Mouse (Mus musculus) midbrain, embryonic 13.5 days (tissue): Measurements from ENCODE around the gene Zbtb8b. TPM values are rescaled to one million over a fixed set of nuclear protein-coding genes. Genes with fewer than 3 reads are reported as not detected.

Experiments
- ATAC-seq: fragments of 200-750 bp; cut with Nextera tagmentation; 2 replicates; pipeline ENCODE4 v1.8.0; 2017; ENCODE audit warnings: mild to moderate bottlenecking, moderate TSS enrichment, moderate library complexity
- H3K27ac ChIP-seq: fragments of 300-500 bp; sonication (generic); 2 replicates; pipeline ENCODE4 v1.5.1; 2015; ENCODE audit warnings: inconsistent platforms, mild to moderate bottlenecking, moderate library complexity
- H3K27me3 ChIP-seq: fragments of 300-500 bp; sonication (generic); 2 replicates; pipeline ENCODE4 v1.6.1; 2015; ENCODE audit warnings: mild to moderate bottlenecking, inconsistent platforms
- H3K36me3 ChIP-seq: fragments of 300-500 bp; sonication (generic); 2 replicates; pipeline ENCODE4 v1.6.1; 2015; ENCODE audit warnings: mild to moderate bottlenecking, inconsistent platforms
- H3K4me1 ChIP-seq: fragments of 300-500 bp; sonication (generic); replicated peaks from 2 replicates; pipeline ENCODE4 v1.6.1; 2015; ENCODE audit warnings: inconsistent platforms
- H3K4me2 ChIP-seq: fragments of 300-500 bp; sonication (generic); replicated peaks from 2 replicates; pipeline ENCODE4 v1.6.1; 2015; ENCODE audit warnings: moderate library complexity, mild to moderate bottlenecking, inconsistent platforms
- H3K4me3 ChIP-seq: fragments of 300-500 bp; sonication (generic); replicated peaks from 2 replicates; pipeline ENCODE4 v1.5.1; 2015; ENCODE audit warnings: mild to moderate bottlenecking, inconsistent platforms
- H3K9ac ChIP-seq: fragments of 300-500 bp; sonication (generic); replicated peaks from 2 replicates; pipeline ENCODE4 v1.6.1; 2015; ENCODE audit warnings: mild to moderate bottlenecking, inconsistent platforms
- H3K9me3 ChIP-seq: fragments of 300-500 bp; sonication (generic); 2 replicates; pipeline ENCODE4 v1.6.1; 2016; ENCODE audit warnings: mild to moderate bottlenecking, inconsistent platforms
- WGBS: fragments of 180-500 bp; shearing (Covaris S2); methylation state at CpG from one replicate; pipeline ENCODE4 v1.1.7; 2015; 5-methylcytosine and 5-hydroxymethylcytosine counted together
- polyA plus RNA-seq: library from polyadenylated mRNA; unstranded; fragments of >200 nt; fragmentation: Nextera tagmentation; extraction: Ambion mirVana; gene quantifications from 2 replicates; pipeline ENCODE4 v1.2.1, GENCODE M21; 2015

Zbtb8b gene
- polyA plus RNA-seq, 1 experiment from 2014 or later: 12.0 TPM

DNA sequence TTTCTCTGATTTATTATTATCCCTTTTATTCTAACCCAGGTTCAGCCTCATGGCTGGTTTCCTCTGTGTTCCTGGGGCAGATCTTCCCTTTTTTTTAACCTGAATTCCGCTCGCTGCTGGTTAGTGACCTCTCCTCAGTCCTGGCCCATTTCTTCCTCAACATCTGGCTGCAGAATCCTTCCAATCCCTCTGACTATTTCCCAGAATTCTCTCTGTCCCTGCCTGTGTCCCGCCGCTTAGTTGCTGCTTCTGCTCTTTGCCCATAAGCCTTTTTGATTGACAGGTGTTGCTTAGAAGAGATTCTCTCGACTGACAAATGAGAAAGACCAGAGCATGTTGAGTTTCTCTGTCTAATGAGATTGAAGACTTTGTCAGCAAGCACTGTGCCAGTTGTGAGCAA is 15.5 kb upstream of the Zbtb8b start:
- no peak overlapping the region for H3K4me3 ChIP-seq
- H3K9ac ChIP-seq: no peak overlapping the region
- no peak overlapping the region for H3K4me2 ChIP-seq
- H3K4me1 ChIP-seq: peaks cover 3% of the 10 kb centered on the region; the same call in 1 of the 2 replicates
- H3K27me3 ChIP-seq: no peaks in the 10 kb centered on the region
- H3K9me3 ChIP-seq: no peaks in the 10 kb centered on the region
- no peak overlapping the region for H3K27ac ChIP-seq
- 51% methylated on average over 5 of the region's 5 CpGs for WGBS
- no peak for ATAC-seq
- no peaks in the 10 kb centered on the region for H3K36me3 ChIP-seq

DNA sequence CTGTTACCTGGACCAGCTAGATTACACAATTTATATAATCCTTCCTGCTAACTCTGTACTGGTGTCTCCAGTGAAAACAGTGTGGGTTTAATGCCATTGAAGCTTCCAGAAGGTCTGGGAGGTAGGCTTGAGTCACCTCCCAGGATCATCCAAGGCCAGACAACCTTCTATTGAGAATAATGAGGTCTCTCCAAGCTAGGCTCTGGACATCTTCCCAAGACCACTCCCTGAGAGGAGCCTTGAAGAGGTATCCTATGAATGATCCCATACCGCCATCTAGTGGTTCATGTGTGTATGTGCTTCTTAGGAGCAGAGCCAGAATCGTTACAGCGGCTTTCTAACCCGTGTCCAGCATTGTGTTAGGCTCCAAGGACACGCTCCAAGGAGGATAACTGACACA is 14.6 kb upstream of the Zbtb8b start:
- no peaks in the 10 kb centered on the region for H3K36me3 ChIP-seq
- ATAC-seq: peak; percentile 88
- no peak overlapping the region for H3K4me3 ChIP-seq
- H3K27ac ChIP-seq: no peak overlapping the region
- 2% methylated on average over 5 of the region's 5 CpGs for WGBS
- no peaks in the 10 kb centered on the region for H3K4me1 ChIP-seq
- no peaks in the 10 kb centered on the region for H3K9me3 ChIP-seq
- H3K9ac ChIP-seq: no peak overlapping the region
- no peaks in the 10 kb centered on the region for H3K27me3 ChIP-seq
- no peak overlapping the region for H3K4me2 ChIP-seq

DNA sequence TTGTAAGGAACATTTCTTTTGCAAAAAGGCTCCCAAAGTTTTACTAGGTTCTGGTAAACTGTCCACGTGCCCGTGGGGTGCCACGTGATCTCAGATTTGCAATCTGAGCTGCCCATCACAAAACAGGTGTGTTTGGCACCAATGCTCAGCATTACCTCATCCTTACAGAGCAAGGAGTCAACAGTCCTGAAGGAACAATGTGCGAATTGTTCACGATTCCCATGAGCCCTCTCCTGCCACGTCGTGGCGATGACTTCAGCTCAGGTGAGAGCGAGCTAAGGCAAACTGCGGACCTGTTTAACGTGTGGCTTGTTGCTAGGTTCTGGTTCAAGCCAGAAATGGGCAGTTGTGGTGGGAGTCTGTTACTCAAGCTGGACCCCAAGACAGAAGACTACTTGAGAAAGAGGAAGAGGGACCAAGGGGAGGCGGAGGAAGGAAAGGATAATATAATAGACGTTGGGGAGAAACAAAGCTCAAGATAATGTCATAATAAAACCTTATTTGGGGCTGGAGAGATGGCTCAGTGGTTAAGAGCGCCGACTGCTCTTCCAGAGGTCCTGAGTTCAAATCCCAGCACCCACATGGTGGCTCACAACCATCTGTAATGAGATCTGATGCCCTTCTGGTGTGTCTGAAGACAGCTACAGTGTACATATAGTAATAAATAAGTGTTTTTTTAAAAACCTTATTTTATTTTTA is 11.0 kb upstream of the Zbtb8b start:
- no peaks in the 10 kb centered on the region for H3K36me3 ChIP-seq
- no peak overlapping the region for H3K27ac ChIP-seq
- no peak overlapping the region for H3K4me3 ChIP-seq
- ATAC-seq: no peak
- H3K9me3 ChIP-seq: no peaks in the 10 kb centered on the region
- H3K27me3 ChIP-seq: no peaks in the 10 kb centered on the region
- H3K4me2 ChIP-seq: no peak overlapping the region
- H3K4me1 ChIP-seq: no peaks in the 10 kb centered on the region
- 86% methylated on average over 15 of the region's 15 CpGs for WGBS
- no peak overlapping the region for H3K9ac ChIP-seq

DNA sequence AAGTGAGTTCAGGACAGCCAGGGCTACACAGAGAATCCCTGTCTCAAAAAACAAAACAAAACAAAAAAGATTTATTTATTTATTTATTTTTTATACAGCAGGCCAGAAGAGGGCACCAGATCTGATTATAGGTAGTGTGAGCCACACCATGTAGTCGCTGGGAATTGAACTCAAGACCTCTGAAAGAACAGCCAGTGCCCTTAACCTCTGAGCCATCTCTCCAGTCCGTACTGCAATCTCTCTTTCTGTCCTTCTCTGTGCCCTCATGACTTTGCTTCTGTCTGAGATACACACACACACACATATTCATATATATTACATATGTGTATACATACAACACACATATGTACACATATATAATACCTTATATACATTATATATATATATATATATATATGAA is 10.2 kb upstream of the Zbtb8b start:
- Histone ChIP-seq H3K27ac (no peak overlapping the region), H3K4me2 (no peak overlapping the region), H3K4me1 (no peaks in the 10 kb centered on the region), H3K9me3 (no peaks in the 10 kb centered on the region), H3K36me3 (no peaks in the 10 kb centered on the region), H3K9ac (no peak overlapping the region), H3K4me3 (no peak overlapping the region), H3K27me3 (no peaks in the 10 kb centered on the region)
- WGBS: 71% methylated on average over 2 of the region's 2 CpGs
- ATAC-seq: no peak

DNA sequence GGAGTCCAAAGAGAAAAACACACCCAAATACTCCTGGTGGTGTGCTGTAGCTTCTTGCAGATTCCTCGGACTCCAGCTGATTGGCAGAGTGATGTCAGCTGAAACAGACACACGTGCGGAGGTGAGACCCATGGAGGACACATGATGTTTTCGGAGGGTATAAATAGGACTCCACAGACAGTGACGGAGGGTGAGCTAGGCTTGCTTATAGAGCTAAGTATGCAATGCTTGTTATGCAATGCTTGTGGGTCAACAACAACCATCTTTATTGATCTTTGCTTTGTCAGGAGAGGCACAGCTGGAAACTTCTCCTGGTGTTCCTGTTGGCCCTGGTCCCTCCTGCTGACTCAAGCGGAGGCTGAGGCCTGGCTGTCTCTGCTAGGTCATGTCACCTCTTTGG is 8.1 kb upstream of the Zbtb8b start:
- H3K4me3 ChIP-seq: no peak overlapping the region
- no peak overlapping the region for H3K4me2 ChIP-seq
- H3K36me3 ChIP-seq: no peaks in the 10 kb centered on the region
- no peaks in the 10 kb centered on the region for H3K9me3 ChIP-seq
- H3K27me3 ChIP-seq: no peaks in the 10 kb centered on the region
- H3K27ac ChIP-seq: no peak overlapping the region
- H3K4me1 ChIP-seq: no peaks in the 10 kb centered on the region
- no peak for ATAC-seq
- H3K9ac ChIP-seq: no peak overlapping the region
- 90% methylated on average over 6 of the region's 6 CpGs for WGBS

DNA sequence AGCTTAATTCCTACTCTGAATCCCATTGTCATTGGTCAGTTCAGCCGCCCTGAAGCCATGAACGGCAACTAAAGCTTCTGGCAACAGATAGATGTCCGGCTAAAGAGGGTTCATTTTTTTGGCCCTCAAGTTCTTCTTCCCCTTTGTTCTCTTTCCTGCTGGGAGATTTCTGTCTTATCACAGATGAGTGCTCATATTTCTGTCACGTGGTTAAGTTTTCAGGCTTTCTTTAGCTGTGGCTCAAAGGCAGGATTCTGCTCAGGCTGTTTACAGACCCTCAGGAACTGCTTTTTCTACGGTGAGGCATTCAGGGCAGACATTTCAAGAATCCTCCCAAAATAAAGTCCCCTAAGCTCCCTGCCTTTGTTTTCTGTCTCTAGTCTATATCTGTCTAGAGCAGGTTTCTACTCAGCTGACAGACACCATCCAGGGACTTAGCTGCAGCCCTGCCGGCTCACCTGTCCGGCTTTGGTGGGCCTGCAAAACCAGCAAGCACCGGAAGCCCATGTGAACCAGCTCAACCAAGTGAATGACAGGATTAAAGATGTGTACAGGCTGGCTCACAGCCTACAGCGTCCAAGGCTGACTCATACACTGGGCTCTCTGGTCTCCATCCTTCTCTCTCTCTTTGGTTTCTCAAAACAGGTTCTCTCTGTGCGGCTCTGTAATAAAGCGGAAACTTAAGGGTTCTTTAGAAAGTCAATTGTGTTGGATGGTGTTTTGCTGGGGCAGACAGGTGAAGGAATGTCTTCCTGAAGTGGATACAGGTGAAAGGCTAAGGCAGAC is 7.3 kb upstream of the Zbtb8b start:
- no peak overlapping the region for H3K4me3 ChIP-seq
- H3K9me3 ChIP-seq: no peaks in the 10 kb centered on the region
- H3K9ac ChIP-seq: no peak overlapping the region
- ATAC-seq: no peak
- H3K27me3 ChIP-seq: 0 out of 2 replicates have a peak, but pooled peaks cover 5% of the 10 kb centered on the region
- WGBS: 82% methylated on average over 11 of the region's 11 CpGs
- no peaks in the 10 kb centered on the region for H3K36me3 ChIP-seq
- H3K4me2 ChIP-seq: no peak overlapping the region
- H3K4me1 ChIP-seq: no peaks in the 10 kb centered on the region
- no peak overlapping the region for H3K27ac ChIP-seq

DNA sequence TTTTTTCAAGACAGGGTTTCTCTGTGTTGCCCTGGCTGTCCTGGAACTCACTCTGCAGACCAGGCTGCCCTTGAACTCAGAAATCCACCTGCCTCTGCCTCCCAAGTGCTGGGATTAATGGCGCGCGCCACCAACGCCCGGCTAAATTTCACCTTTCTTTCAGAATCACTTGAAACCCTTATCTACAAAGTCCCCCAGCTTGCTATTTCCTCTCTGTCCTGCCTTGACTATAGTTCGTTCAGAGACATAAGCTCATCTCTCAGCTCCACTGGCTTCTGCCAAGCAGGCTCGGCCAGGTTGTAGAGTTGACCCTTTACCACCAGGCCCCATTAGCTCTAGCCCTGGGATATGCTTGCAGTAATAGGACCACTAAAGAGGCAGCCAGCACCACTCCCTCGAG is 6.7 kb upstream of the Zbtb8b start:
- no peak overlapping the region for H3K27ac ChIP-seq
- no peaks in the 10 kb centered on the region for H3K4me1 ChIP-seq
- H3K27me3 ChIP-seq: peaks cover 10% of the 10 kb centered on the region; the same call in 1 of the 2 replicates
- no peak overlapping the region for H3K4me2 ChIP-seq
- no peak overlapping the region for H3K9ac ChIP-seq
- WGBS: 85% methylated on average over 8 of the region's 8 CpGs
- no peak overlapping the region for H3K4me3 ChIP-seq
- no peaks in the 10 kb centered on the region for H3K36me3 ChIP-seq
- no peak for ATAC-seq
- H3K9me3 ChIP-seq: no peaks in the 10 kb centered on the region

DNA sequence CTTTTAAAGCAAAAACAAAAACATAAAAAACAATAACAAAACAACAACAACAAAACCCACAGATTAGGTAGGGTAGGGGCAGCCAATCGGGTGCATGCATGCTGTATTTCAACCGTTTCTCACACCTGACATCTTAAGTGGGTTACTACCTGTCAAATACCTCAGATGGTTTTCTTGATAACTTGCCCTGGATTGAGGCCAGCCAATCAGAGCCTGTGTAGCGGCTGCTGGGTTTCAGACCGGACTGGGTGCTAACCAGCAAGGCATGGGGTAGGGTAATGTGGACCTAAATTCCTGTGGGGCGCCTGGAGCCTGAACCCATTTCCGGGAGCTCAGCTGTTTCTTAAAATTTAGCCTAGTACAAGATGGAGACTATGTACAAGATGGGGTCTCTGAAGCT is 492 bp upstream of the Zbtb8b start:
- Histone ChIP-seq H3K4me2 (peak overlapping the region; percentile 68; the same call in 1 of the 2 replicates), H3K9ac (no peak overlapping the region), H3K27me3 (peaks cover 42% of the 10 kb centered on the region), H3K36me3 (no peaks in the 10 kb centered on the region), H3K4me1 (peaks cover 6% of the 10 kb centered on the region; the same call in 1 of the 2 replicates), H3K4me3 (peak overlapping the region; percentile 62; the same call in 1 of the 2 replicates), H3K27ac (no peak overlapping the region), H3K9me3 (no peaks in the 10 kb centered on the region)
- peak; percentile 51; the same call in 1 of the 2 replicates for ATAC-seq
- WGBS: 37% methylated on average over 6 of the region's 6 CpGs

DNA sequence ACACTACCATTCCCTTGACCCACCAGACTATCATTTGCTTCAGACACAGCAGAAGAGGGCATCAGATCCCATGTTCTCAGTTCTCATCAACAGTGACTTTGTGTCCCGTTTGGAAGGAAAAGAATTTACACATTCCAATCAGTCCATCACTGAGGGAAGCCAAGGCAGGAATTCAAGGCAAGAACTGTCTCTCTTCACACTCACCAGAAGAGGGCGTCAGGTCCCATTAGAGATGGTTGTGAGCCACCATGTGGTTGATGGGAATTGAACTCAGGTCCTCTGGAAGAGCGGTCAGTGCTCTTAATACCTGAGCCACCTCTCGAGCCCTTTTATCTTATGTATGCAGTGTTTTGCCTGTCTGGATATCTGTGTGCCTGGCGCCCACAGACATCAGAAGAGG is 22.3 kb downstream of the Zbtb8b start:
- Histone ChIP-seq H3K4me3 (no peak overlapping the region), H3K9ac (no peak overlapping the region), H3K9me3 (no peaks in the 10 kb centered on the region), H3K27me3 (no peaks in the 10 kb centered on the region), H3K4me2 (no peak overlapping the region), H3K27ac (no peak overlapping the region), H3K4me1 (no peaks in the 10 kb centered on the region), H3K36me3 (no peaks in the 10 kb centered on the region)
- ATAC-seq: no peak
- WGBS: 71% methylated on average over 5 of the region's 5 CpGs

DNA sequence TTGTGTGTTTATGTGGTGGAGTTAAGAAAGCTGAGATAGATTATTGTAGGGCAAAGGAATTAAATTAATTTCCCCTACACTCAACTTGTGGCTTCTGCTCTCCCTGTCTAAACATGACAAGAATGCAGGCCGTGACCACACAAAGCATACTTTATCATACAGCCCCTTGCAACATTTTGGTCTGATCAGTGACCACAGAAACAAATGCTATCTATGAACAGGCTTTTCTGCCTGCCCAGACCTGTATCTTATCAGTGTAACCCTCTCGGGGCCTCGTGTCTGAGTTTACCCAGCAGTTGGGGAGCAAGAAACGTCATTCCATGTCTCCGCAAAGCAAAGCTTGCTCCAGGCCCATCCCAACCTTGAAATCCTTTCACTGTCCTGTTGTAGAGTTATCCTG is 24.2 kb downstream of the Zbtb8b start:
- no peaks in the 10 kb centered on the region for H3K9me3 ChIP-seq
- no peaks in the 10 kb centered on the region for H3K4me1 ChIP-seq
- 86% methylated on average over 5 of the region's 5 CpGs for WGBS
- ATAC-seq: no peak
- H3K27me3 ChIP-seq: no peaks in the 10 kb centered on the region
- no peak overlapping the region for H3K27ac ChIP-seq
- no peaks in the 10 kb centered on the region for H3K36me3 ChIP-seq
- H3K9ac ChIP-seq: no peak overlapping the region
- no peak overlapping the region for H3K4me2 ChIP-seq
- H3K4me3 ChIP-seq: no peak overlapping the region

DNA sequence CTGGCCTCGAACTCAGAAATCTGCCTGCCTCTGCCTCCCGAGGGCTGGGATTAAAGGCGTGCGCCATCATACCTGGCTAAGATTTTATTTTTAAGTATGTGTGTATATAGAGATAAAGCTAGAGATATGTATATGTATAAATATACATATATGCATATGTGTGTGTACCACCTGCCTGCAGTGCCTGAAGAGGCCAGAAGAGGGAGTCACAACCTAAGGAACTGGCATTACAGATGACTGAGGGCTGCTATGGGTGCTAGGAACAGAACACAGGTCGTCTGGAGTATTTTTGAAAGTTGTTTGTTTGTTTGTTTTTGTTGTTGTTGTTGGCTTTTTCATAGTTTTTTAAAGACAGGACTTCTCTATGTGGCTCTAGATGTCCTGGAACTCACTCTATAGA is 24.8 kb downstream of the Zbtb8b start:
- H3K9ac ChIP-seq: no peak overlapping the region
- no peaks in the 10 kb centered on the region for H3K27me3 ChIP-seq
- no peaks in the 10 kb centered on the region for H3K9me3 ChIP-seq
- no peak overlapping the region for H3K27ac ChIP-seq
- H3K4me1 ChIP-seq: no peaks in the 10 kb centered on the region
- WGBS: 93% methylated on average over 5 of the region's 5 CpGs
- H3K4me3 ChIP-seq: no peak overlapping the region
- ATAC-seq: no peak
- no peaks in the 10 kb centered on the region for H3K36me3 ChIP-seq
- no peak overlapping the region for H3K4me2 ChIP-seq

DNA sequence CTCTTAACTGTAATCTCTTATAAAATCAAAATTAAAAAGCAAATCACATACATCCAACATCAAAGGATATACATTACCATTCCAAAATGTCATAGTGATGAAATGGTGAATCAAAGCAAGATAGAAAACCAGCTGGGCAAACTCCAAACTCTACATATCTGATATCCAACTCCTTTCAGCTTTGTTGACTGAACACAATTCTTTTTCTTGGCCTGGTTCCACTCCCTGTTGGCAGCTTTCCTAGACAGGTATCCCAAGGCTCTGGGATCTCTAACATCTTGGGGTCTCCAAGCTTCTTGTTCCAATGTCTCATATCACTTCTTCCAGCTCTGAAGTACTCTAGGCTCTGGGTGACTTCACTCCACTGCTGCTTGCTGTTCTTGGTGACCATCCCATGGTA is 29.7 kb downstream of the Zbtb8b start:
- Histone ChIP-seq H3K4me2 (no peak overlapping the region), H3K27ac (no peak overlapping the region), H3K4me1 (no peaks in the 10 kb centered on the region), H3K36me3 (no peaks in the 10 kb centered on the region), H3K9me3 (no peaks in the 10 kb centered on the region), H3K9ac (no peak overlapping the region), H3K27me3 (no peaks in the 10 kb centered on the region), H3K4me3 (no peak overlapping the region)
- ATAC-seq: no peak
